Mouse (Mus musculus) midbrain, embryonic 11.5 days (tissue): Measurements from ENCODE around the gene Ipo11. TPM values are rescaled to one million over a fixed set of nuclear protein-coding genes. Genes with fewer than 3 reads are reported as not detected.

Source experiments
- polyA plus RNA-seq: library from polyadenylated mRNA; unstranded; fragments of >200 nt; fragmentation: Nextera tagmentation; extraction: Ambion mirVana; gene quantifications from 2 replicates; pipeline ENCODE4 v1.2.1, GENCODE M21; 2014

The Ipo11 gene
- polyA plus RNA-seq, 1 experiment from 2014 or later = 86.4 TPM

Other genes with a start within 250 kb of the Ipo11 start
- gene Dimt1, start 10.2 kb upstream of the Ipo11 start, polyA plus RNA-seq = 44.3 and 45.2 TPM in 2 replicates
- gene Kif2a, start 85.2 kb upstream of the Ipo11 start, polyA plus RNA-seq = 27.8 and 30.1 TPM in 2 replicates